Mouse (Mus musculus) right cerebral cortex, postnatal 25 days (tissue): ENCODE data around the gene Olfr1053.
"Not testable (repeated sequence)": the region's sequence is repeated elsewhere in the genome, so short reads cannot be mapped to it uniquely, and the experiment has no call there.

Source experiments
- DNase-seq: peaks from one replicate; pipeline ENCODE4 v3.0.0; 2022

Olfr1053 gene

DNA sequence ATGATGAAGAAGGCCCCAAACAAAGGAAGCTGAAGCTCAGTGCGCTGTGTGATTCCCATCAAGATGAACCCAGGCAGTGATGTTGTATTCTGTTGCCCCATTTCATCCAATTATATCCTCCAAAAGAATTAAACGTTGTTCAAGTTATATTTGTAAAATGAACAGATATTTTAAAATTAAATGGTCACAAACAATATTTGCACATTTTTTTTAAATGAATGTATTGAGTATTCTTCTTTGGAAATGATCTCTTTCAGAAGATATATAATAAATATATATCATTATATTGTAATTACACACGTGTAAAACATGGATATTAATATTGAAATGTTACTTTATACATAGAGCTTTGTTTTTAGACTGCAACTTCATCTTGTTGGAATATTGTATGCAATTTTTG is at the start of gene Olfr1053:
Olfr1053 (minus strand) TSS at position 101 of the 400 bp plus-strand sequence.
- no peak for DNase-seq

DNA sequence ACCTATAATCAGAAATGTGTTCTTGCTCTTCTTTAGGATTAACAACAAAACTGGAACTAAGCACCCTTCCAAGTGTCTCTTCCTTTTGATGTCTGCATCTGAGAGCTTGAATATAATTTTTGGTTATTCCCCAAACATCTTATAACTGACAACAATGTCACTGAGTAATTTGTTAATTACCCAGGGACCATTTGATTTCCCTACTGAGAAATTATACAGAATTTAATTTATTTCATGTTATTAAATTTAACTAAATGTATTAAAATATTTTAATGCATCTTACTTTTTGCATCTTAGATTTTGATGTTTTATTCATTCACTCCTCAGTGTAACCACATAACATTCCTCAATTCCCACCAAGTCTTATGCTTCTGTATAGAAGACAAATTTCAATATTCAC is 47.3 kb upstream of the Olfr1053 start, which contains the start of gene Olfr1056:
Olfr1056 (minus strand) TSS at position 101 of the 400 bp plus-strand sequence.
- DNase-seq: no peak

DNA sequence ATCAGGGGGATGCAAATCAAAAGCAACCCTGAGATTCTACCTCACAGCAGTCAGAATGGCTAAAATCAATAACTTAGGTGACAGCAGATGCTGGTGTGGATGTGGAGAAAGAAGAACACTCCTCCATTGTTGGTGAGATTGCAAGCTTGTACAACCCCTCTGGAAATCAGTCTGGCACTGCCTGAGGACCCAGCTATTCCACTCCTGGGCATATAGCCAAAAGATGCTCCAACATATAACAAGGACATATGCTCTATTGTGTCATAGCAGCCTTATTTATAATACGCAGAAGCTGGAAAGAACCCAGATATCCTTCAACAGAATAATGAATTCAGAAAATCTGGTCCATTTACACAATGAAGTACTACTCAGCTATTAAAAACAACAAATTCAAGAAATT is 36.7 kb upstream of the Olfr1053 start:
- not testable (repeated sequence) for DNase-seq

DNA sequence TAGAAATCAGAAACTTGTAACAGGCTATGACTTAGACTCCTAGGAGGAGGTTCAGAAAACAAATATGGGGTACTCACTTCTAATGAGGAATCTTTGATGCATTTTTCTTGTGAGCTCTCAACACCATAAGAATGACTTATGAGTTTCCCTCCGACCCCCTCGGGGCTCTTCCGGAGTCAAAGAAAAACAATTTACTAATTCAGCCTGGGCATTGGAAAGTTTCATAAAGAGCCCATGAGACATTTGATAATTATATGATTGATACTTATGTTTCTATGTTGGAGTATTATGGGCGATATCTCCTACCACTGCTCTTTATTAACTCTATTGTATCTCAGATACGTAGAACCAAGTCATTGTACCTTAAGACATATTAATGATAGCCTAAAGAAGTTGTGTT is 35.1 kb upstream of the Olfr1053 start, which contains the start of gene Olfr1055:
Olfr1055 (minus strand) TSS at position 101 of the 400 bp plus-strand sequence.
- DNase-seq: no peak

DNA sequence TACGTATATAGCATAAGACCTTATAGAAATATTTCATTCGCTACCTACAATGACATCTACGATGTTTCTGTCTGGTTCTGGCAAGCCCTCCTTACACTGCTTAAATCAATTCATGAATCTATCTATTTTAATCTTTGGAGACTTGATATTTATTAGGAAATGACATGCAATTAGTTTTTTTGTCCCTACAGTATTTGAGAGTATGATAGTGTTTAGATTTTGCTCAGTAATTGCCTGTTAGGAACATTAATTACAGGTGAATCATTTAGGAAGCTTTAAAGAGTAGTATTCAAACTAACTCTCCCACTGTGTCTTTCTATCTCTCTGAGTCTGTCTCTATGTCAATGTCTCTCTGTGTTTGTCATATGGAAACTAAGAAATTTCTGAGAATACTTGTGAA is 20.2 kb upstream of the Olfr1053 start, which contains the start of gene Olfr1054:
Olfr1054 (minus strand) TSS at position 101 of the 400 bp plus-strand sequence.
- DNase-seq: no peak

DNA sequence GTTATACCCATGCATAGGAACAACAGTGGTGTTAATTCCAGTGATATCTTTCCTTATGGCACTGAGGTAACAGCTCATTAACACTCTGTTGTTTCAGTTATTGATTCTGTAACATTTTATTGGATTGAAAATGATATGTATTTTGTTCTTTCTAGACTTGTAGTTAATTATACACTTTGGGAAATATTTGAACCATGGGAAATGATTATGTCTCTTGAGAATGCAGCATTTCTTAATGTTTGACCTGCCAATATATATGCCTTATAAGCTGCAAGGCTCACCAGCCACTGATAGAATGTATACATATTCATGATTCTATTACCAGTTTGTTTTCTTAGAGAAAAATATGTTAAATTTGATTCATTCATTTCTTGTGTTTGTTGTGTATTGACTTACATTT is 22.9 kb downstream of the Olfr1053 start, which contains the start of gene Olfr1052:
Olfr1052 (plus strand) TSS at position 301 of the 400 bp plus-strand sequence.
- DNase-seq: no peak

DNA sequence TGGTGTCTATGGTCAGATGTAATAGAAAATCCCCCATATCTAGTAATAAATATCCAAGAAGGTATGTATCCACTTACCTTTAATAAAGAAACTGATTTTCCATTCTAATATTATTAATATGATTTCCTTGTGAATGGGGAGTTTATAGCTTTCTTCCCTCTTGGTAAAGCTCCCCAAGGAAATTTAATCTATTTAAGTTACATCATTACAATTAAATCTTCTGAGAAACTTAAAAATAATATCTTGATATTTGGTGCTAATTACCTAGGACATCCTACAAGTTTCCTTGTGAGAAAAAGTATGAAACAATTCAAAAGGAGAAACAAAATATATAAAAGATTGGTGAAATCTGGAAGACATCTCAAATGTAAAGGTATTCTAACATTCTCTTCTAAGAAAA is 36.1 kb downstream of the Olfr1053 start, which contains the start of gene Olfr1051:
Olfr1051 (minus strand) TSS at position 101 of the 400 bp plus-strand sequence.
- DNase-seq: not testable (repeated sequence)
